Mouse (Mus musculus) MEL (cell line): ENCODE measurements around the gene Fgf8.

ENCODE experiments used
- BHLHE40 ChIP-seq: IDR thresholded peaks from 2 replicates; pipeline ENCODE4 v1.6.1; 2012; ENCODE audit warnings: low read depth, mild to moderate bottlenecking, inconsistent platforms, low read length, improper control_type of control experiment, borderline replicate concordance
- POLR2A ChIP-seq, 2 experiments: IDR thresholded peaks; 2 replicates each; pipeline ENCODE4 v1.6.1; 2011 to 2012; ENCODE audit warnings: low read length in 2 of 2, mild to moderate bottlenecking in 2 of 2, control low read depth in 1 of 2, improper control_type of control experiment in 1 of 2, low read depth in 1 of 2, moderate library complexity in 1 of 2; ENCODE audit not compliant: control insufficient read depth in 1 of 2, insufficient read depth in 1 of 2, poor library complexity in 1 of 2
- TAL1 ChIP-seq: IDR thresholded peaks from 2 replicates; pipeline ENCODE4 v1.6.1; 2012; ENCODE audit warnings: mild to moderate bottlenecking, inconsistent platforms, low read length, moderate library complexity, mixed read lengths

DNA sequence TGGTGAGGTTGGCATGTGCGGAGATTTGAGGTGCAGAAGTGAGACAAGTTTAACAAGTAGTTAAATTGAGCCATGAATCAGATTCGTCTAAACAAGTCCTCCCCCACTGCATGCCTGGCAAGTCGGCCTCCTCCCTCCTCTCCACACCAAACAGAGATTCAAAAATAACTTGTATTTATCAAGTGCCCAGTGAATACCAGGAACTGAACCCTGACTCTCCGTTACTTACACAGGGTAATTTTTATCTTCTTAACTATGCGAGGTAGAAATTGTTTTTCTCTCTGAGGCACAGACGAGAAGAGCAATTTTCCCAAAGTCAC, 46.5 kb downstream of the Fgf8 start:
- TF ChIP-seq POLR2A (IDR thresholded peaks at IDR 0.05; ENCODE audit: control insufficient read depth in 1 of 2, insufficient read depth in 1 of 2, low read depth in 1 of 2, low read length in 2 of 2, poor library complexity in 1 of 2) (no peak), TAL1 (no peak), BHLHE40 (no peak)
